Mouse (Mus musculus) heart, adult 2 months (tissue): Measurements from ENCODE around the gene Pdp2.

Source experiments
- CTCF ChIP-seq: fragments of 200-600 bp; IDR thresholded peaks from 2 replicates; pipeline ENCODE4 v1.8.1; 2022; ENCODE audit warnings: antibody characterized with exemption, mild to moderate bottlenecking, moderate library complexity
- EP300 ChIP-seq: fragments of 200-500 bp; IDR thresholded peaks from 2 replicates; pipeline ENCODE4 v1.6.1; 2011; ENCODE audit warnings: low read depth, low read length, control low read depth; ENCODE audit not compliant: insufficient read depth
- POLR2A ChIP-seq: fragments of 200-500 bp; IDR thresholded peaks from 2 replicates; pipeline ENCODE4 v1.6.1; 2011; ENCODE audit warnings: mild to moderate bottlenecking, low read depth, low read length, control low read depth; ENCODE audit not compliant: insufficient read depth

DNA sequence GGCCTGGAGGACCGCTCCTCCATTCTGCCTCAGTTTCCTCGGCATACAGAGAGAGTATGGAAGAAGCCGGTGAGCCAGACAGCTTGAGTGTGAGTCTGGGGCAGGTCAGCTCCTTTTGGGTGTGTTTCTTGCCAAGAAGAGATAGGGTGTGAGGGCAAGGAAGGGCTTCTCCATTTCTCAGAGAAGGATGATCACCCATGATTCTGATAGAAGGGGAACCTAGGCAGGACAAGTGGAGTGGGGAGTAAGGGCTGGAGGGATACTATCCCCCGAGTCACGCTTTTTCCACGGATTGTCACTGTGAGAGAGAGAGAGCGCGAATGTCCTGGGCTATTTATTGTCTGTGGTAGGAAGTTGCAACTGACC lies 49.8 kb upstream of the Pdp2 start:
- TF ChIP-seq POLR2A (no peak), EP300 (no peak), CTCF (no peak)
